Mouse (Mus musculus): ENCODE data around the gene Ak1.

DNA sequence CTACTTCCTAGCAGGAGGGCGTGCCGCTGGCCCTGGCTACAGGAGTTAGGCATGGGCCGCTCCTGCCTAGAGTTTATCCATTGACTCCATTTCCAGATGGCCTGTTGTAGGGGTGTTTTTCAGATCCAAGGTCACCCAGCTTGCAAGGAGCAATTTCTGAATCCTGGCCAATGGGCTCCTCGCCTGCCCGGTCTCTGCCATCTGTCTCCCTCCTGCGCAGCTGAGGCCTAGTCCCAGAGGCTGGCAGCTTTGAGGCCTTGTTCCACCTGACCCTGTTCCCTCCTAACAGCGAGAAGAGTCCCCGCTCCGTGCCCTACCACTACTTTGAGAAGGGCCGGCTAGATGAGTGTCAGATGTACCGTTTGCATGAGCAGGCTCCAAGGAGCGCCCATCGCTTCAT lies 24.8 kb upstream of the Ak1 start:
- TF ChIP-seq GATA1 (IDR thresholded peaks at IDR 0.05; ENCODE audit: borderline replicate concordance, low read length): no peak
- no peak for TF ChIP-seq FLI1 (IDR thresholded peaks at IDR 0.05; ENCODE audit: low read length)
